Mouse (Mus musculus): ENCODE results near the gene Upk1b. TPM values are rescaled to one million over a fixed set of nuclear protein-coding genes. Genes with fewer than 3 reads are reported as not detected.

Upk1b gene
- 1.1 TPM for polyA plus RNA-seq (2015; fragmentation: Illumina TruSeq; extraction: RNeasy Lipid Tissue Mini Kit (QIAGEN cat#74804); ENCODE audit: insufficient read depth, low replicate concordance)

DNA sequence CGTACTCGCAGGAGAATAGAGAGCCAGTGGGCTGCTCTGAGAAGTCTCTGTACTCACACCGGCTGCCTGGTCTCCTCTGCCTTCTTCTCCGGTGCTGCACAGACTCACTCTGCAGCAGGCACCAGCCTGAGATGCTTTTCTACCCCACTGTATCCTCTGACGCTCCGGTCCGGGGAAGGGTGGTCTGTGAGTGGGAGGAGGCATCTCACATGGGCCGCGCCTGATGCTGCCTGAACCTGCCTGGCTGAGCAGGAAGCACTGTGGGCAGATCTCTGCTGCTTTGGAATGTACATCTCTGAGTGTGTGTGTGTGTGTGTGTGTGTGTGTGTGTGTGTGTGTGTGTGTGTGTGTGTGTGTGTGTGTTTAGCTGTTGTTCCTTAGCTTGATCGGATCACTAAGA is at the start of gene Upk1b:
Upk1b (minus strand) TSS at position 238 of the 400 bp plus-strand sequence.

DNA sequence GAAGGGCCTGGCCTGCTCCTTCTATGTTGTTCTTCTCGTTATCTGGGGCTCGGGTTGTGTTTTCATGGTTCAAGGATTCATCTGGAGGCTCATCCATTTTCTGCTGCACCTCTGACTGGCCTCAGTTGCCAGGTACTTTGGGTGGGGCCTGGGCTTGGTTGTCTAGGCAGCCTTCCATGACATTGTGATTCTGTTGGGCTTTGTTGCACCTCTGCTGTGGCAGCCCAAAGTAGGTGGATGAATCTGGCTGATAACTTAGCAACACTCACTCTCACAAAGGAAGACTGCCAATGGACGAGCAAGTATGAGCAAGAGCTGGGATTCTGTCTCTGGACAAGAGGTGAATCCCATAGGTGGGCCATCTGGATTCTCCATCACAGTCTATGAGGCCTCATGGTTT is 28.5 kb upstream of the Upk1b start, which contains the start of gene 4930435E12Rik:
4930435E12Rik (minus strand) TSS at position 101 of the 400 bp plus-strand sequence.

DNA sequence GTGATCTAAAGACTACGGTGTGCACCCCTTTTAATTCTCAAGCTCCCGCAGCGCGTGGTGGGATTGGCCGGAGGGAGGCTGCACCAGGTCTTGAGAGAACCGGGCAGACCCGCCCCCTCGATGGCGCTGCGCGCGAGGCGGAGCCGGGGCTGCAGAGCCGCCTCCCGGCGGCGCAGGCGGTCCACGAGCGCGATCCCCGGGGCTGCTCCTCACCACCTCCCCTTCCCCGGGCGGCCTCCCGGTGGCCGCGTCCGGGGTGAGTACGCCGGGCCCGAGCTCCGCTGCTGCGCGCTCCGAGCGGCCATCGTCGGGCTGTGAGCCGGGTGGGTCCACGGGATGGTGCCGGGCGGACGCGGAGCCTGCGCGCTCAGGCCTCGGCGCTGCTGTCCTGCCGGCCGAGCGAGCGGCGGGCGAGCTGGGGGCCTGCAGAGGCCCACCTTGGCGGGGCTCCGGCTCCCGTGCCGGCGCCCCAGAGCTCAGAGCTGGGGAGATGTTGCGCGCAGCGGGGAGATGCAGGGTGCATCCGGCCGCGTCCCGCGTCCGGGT is 57.9 kb downstream of the Upk1b start, which contains the start of gene B4galt4:
B4galt4 (plus strand) TSS at position 152 of the 546 bp plus-strand sequence.

Other genes starting within 250 kb of the Upk1b start
- gene Tmem39a, start 241.6 kb downstream of the Upk1b start, polyA plus RNA-seq (2015; fragmentation: Illumina TruSeq; extraction: RNeasy Lipid Tissue Mini Kit (QIAGEN cat#74804); ENCODE audit: insufficient read depth, low replicate concordance) = 51.7 TPM
- gene Arhgap31, start 87.1 kb downstream of the Upk1b start, polyA plus RNA-seq (2015; fragmentation: Illumina TruSeq; extraction: RNeasy Lipid Tissue Mini Kit (QIAGEN cat#74804); ENCODE audit: insufficient read depth, low replicate concordance) = 11.5 TPM
- 10.9 TPM for gene B4galt4, start 58.1 kb downstream of the Upk1b start, polyA plus RNA-seq (2015; fragmentation: Illumina TruSeq; extraction: RNeasy Lipid Tissue Mini Kit (QIAGEN cat#74804); ENCODE audit: insufficient read depth, low replicate concordance)
- gene 4930435E12Rik, start 28.4 kb upstream of the Upk1b start, polyA plus RNA-seq (2015; fragmentation: Illumina TruSeq; extraction: RNeasy Lipid Tissue Mini Kit (QIAGEN cat#74804); ENCODE audit: insufficient read depth, low replicate concordance) = not detected
- 0.08 TPM for gene Igsf11, start 92.3 kb upstream of the Upk1b start, polyA plus RNA-seq (2015; fragmentation: Illumina TruSeq; extraction: RNeasy Lipid Tissue Mini Kit (QIAGEN cat#74804); ENCODE audit: insufficient read depth, low replicate concordance)